Mouse (Mus musculus) midbrain, postnatal 0 days (tissue): ENCODE data around the gene Lactbl1. TPM values are rescaled to one million over a fixed set of nuclear protein-coding genes. Genes with fewer than 3 reads are reported as not detected.
A peak's percentile ranks its signal among the peaks of the same experiment; 100 is the strongest.

Experiments
- ATAC-seq: fragments of 200-750 bp; cut with Nextera tagmentation; 2 replicates; pipeline ENCODE4 v1.8.0; 2017; ENCODE audit warnings: moderate number of reproducible peaks, mild to moderate bottlenecking, moderate TSS enrichment, moderate library complexity; ENCODE audit not compliant: low FRiP score
- DNase-seq: peaks from one replicate; pipeline ENCODE4 v3.0.0-alpha.2; 2015; ENCODE audit warnings: low spot score
- H3K27ac ChIP-seq: fragments of 300-500 bp; sonication (generic); 2 replicates; pipeline ENCODE4 v1.5.1; 2014; ENCODE audit warnings: low read depth, mild to moderate bottlenecking, low read length, mixed read lengths
- H3K27me3 ChIP-seq: fragments of 300-500 bp; sonication (generic); 2 replicates; pipeline ENCODE4 v1.6.1; 2014; ENCODE audit warnings: low read length, control low read depth, mixed read lengths; ENCODE audit not compliant: insufficient read depth
- H3K36me3 ChIP-seq: fragments of 300-500 bp; sonication (generic); 2 replicates; pipeline ENCODE4 v1.6.1; 2014; ENCODE audit warnings: low read length, control low read depth, mixed read lengths; ENCODE audit not compliant: insufficient read depth
- H3K4me1 ChIP-seq: fragments of 300-500 bp; sonication (generic); 2 replicates; pipeline ENCODE4 v1.6.1; 2014; ENCODE audit warnings: mild to moderate bottlenecking, control low read depth, antibody characterized with exemption, low read length, mixed read lengths; ENCODE audit not compliant: insufficient read depth
- H3K4me2 ChIP-seq: fragments of 300-500 bp; sonication (generic); 2 replicates; pipeline ENCODE4 v1.6.1; 2014; ENCODE audit warnings: low read depth, mild to moderate bottlenecking, low read length, mixed read lengths; ENCODE audit not compliant: poor library complexity, severe bottlenecking
- H3K4me3 ChIP-seq: fragments of 300-500 bp; sonication (generic); 2 replicates; pipeline ENCODE4 v1.5.1; 2014; ENCODE audit warnings: low read depth, mild to moderate bottlenecking, low read length, moderate library complexity
- H3K9ac ChIP-seq: fragments of 300-500 bp; sonication (generic); replicated peaks from 2 replicates; pipeline ENCODE4 v1.6.1; 2014; ENCODE audit warnings: mild to moderate bottlenecking, low read length, moderate library complexity, mixed read lengths; ENCODE audit not compliant: poor library complexity, severe bottlenecking
- H3K9me3 ChIP-seq: fragments of 300-500 bp; sonication (generic); 2 replicates; pipeline ENCODE4 v1.6.1; 2016; ENCODE audit warnings: low read length, control low read depth
- CTCF ChIP-seq: IDR thresholded peaks from 2 replicates; pipeline ENCODE4 v1.5.1; 2016; ENCODE audit warnings: antibody characterized with exemption, mild to moderate bottlenecking
- WGBS: fragments of 180-500 bp; shearing (Covaris S2); extraction: QIAGEN DNeasy Blood & Tissue Kit; methylation state at CpG from one replicate; pipeline ENCODE4 v1.1.7; 2014; 5-methylcytosine and 5-hydroxymethylcytosine counted together
- polyA plus RNA-seq: library from polyadenylated mRNA; unstranded; fragments of >200 nt; fragmentation: Nextera tagmentation; extraction: Ambion mirVana; gene quantifications from 2 replicates; pipeline ENCODE4 v1.2.1, GENCODE M21; 2015
- total RNA-seq: library from RNA; depleted of rRNA; stranded (reverse); fragments of >200 nt; gene quantifications from 2 replicates; pipeline ENCODE4 v1.2.3, GENCODE M21; 2014

Gene Lactbl1
- total and polyA plus RNA-seq, 2 experiments from 2014 or later: 0.09 to 0.93 TPM

GRCm38 (mm10) chr4:136626590-136626989, 4.2 kb downstream of the Lactbl1 start:
- TF ChIP-seq CTCF: no peak
- Histone ChIP-seq H3K4me1 (no peaks in the 10 kb centered on the region), H3K27ac (no peak overlapping the region), H3K36me3 (no peaks in the 10 kb centered on the region), H3K4me2 (no peak overlapping the region), H3K9ac (no peak overlapping the region), H3K9me3 (no peaks in the 10 kb centered on the region), H3K4me3 (no peak overlapping the region), H3K27me3 (no peaks in the 10 kb centered on the region)
- DNase-seq (no peak), ATAC-seq (no peak)
- 75% methylated on average over 6 of the region's 6 CpGs for WGBS

GRCm38 (mm10) chr4:136631237-136631994, 9.0 kb downstream of the Lactbl1 start:
- WGBS: 74% methylated on average over 11 of the region's 11 CpGs
- no peak overlapping the region for H3K4me2 ChIP-seq
- H3K27ac ChIP-seq: no peak overlapping the region
- no peak overlapping the region for H3K9ac ChIP-seq
- TF ChIP-seq CTCF: no peak
- ATAC-seq: no peak; the same call in 1 of the 2 replicates
- no peak overlapping the region for H3K4me3 ChIP-seq
- peak; percentile 59 for DNase-seq
- no peaks in the 10 kb centered on the region for H3K9me3 ChIP-seq
- no peaks in the 10 kb centered on the region for H3K27me3 ChIP-seq
- no peaks in the 10 kb centered on the region for H3K36me3 ChIP-seq
- no peaks in the 10 kb centered on the region for H3K4me1 ChIP-seq

GRCm38 (mm10) chr4:136635995-136636394, 13.6 kb downstream of the Lactbl1 start:
- no peak for DNase-seq
- Histone ChIP-seq H3K4me2 (no peak overlapping the region), H3K4me3 (no peak overlapping the region), H3K9me3 (no peaks in the 10 kb centered on the region), H3K9ac (no peak overlapping the region), H3K4me1 (no peaks in the 10 kb centered on the region), H3K27me3 (no peaks in the 10 kb centered on the region), H3K36me3 (no peaks in the 10 kb centered on the region), H3K27ac (no peak overlapping the region)
- peak; percentile 55 for TF ChIP-seq CTCF
- no peak for ATAC-seq

DNA sequence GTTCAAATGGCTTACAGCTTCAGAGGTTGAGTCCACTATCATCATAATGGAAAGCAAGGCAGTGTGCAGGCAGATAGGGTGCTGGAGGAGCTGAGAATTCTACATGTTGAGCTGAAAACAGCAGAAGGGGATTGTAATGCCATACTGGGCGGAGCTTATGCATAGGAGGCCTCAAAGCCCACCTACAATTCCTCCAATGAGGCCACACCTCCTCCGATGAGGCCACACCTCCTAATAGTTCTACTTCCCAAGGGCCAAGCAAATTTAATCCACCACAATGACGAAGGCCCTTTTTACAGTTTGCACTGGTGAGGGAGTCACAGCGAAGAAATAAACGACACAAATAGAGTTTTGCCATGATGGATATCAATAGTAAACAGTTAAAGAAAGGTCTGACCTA, 14.1 kb downstream of the Lactbl1 start:
- no peaks in the 10 kb centered on the region for H3K9me3 ChIP-seq
- DNase-seq: no peak

DNA sequence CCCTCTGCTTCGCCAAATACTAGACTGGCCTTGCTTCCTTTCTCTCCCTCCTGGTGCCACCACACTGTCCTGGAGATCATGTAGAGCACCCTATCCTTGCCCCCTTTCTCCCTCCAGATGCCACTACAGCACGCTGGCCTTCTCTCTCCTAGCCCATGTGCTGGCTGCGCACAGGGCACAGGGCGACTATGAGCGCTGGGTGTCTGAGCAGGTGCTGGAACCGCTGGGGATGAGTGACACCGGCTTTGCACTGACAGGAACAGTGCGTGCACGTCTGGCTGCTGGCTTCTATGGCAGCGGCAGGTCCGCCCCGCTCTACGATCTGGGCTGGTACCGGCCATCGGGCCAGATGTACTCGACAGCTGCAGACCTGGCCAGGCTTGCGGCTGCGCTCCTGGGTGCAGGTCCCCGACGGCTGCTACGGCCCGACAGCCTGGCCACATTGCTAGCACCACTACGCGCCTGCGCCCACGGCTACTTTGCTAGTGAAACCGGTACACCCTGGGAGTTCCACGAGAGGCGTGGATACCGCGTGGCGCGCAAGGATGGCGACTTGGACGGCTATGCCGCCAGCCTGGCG, 14.7 kb downstream of the Lactbl1 start:
- Histone ChIP-seq H3K9me3 (no peaks in the 10 kb centered on the region), H3K9ac (peak overlapping the region; percentile 67), H3K4me3 (peak overlapping the region; percentile 46), H3K4me2 (peak overlapping the region; percentile 67), H3K36me3 (no peaks in the 10 kb centered on the region), H3K27ac (peak overlapping the region; percentile 70), H3K27me3 (no peaks in the 10 kb centered on the region), H3K4me1 (no peaks in the 10 kb centered on the region)
- no peak for TF ChIP-seq CTCF
- no peak for DNase-seq
- ATAC-seq: peak; percentile 53
- 16% methylated on average over 37 of the region's 37 CpGs for WGBS

More for the DNA sequence above, 14.1 kb downstream of the Lactbl1 start:
- no peaks in the 10 kb centered on the region for H3K4me1 ChIP-seq
- ATAC-seq: no peak
- H3K27ac ChIP-seq: no peak overlapping the region
- no peaks in the 10 kb centered on the region for H3K27me3 ChIP-seq
- H3K9ac ChIP-seq: no peak overlapping the region
- no peaks in the 10 kb centered on the region for H3K36me3 ChIP-seq
- WGBS: 69% methylated on average over 5 of the region's 5 CpGs
- no peak overlapping the region for H3K4me3 ChIP-seq
- no peak overlapping the region for H3K4me2 ChIP-seq
- no peak for TF ChIP-seq CTCF

DNA sequence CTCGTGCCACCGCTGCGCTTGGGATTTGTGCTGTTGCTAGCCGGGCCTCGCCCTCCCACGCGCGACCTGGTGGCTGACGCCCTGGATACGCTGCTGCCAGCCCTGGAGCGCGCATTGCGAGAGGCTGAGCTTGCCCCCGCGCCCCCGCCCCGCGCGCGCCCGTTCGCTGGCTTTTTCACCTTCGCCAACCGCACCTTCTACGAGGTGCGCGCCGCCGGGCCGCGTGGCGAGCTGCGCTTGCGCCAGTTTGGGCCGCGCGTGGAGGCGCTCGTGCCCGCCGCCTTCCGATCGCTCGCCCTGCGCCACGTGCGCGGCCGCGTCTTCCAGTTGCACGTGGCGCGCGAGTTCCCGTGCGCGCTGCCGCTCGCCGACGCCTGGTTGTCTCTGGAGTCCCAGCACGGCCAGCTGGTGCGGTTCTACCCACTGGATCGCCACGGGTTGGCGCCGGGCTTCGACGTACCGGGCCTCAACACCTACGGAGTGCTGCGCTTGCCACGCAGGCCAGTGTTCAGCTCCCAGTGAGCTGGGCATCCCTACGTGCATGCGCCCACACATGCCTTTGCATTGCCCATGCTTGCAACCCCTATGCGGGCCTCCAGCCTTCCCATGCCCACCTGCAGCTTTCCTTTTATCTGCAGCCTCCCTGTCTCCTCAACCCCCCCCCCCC, 15.3 kb downstream of the Lactbl1 start:
- Histone ChIP-seq H3K4me1 (no peaks in the 10 kb centered on the region), H3K27me3 (no peaks in the 10 kb centered on the region), H3K4me2 (peak overlapping the region; percentile 67), H3K4me3 (peak overlapping the region; percentile 46), H3K9me3 (no peaks in the 10 kb centered on the region), H3K36me3 (no peaks in the 10 kb centered on the region), H3K27ac (peak overlapping the region; percentile 70), H3K9ac (peak overlapping the region; percentile 67)
- ATAC-seq (peak; percentile 87), DNase-seq (peak; percentile 90)
- no peak; the same call in 1 of the 2 replicates for TF ChIP-seq CTCF
- WGBS: 2% methylated on average over 74 of the region's 76 CpGs
